Mouse (Mus musculus) intestine, postnatal 0 days (tissue): ENCODE data around the gene Smarca2. TPM values are rescaled to one million over a fixed set of nuclear protein-coding genes. Genes with fewer than 3 reads are reported as not detected.

Source experiments
- ATAC-seq: fragments of 200-750 bp; cut with Nextera tagmentation; 2 replicates; pipeline ENCODE4 v1.8.0; 2017; ENCODE audit warnings: mild to moderate bottlenecking, moderate TSS enrichment, moderate library complexity
- H3K27ac ChIP-seq: fragments of 300-500 bp; sonication (generic); 2 replicates; pipeline ENCODE4 v1.5.1; 2014; ENCODE audit warnings: mild to moderate bottlenecking, low read depth, low read length, moderate library complexity
- H3K27me3 ChIP-seq: fragments of 300-500 bp; sonication (generic); replicated peaks from 2 replicates; pipeline ENCODE4 v1.6.1; 2014; ENCODE audit warnings: low read length, mixed read lengths; ENCODE audit not compliant: control insufficient read depth, insufficient read depth
- H3K36me3 ChIP-seq: fragments of 300-500 bp; sonication (generic); 2 replicates; pipeline ENCODE4 v1.6.1; 2014; ENCODE audit warnings: mild to moderate bottlenecking, moderate library complexity; ENCODE audit not compliant: control insufficient read depth, insufficient read depth
- H3K4me1 ChIP-seq: fragments of 300-500 bp; sonication (generic); replicated peaks from 2 replicates; pipeline ENCODE4 v1.6.1; 2014; ENCODE audit warnings: antibody characterized with exemption, low read length, mixed read lengths; ENCODE audit not compliant: control insufficient read depth, insufficient read depth
- H3K4me2 ChIP-seq: fragments of 300-500 bp; sonication (generic); replicated peaks from 2 replicates; pipeline ENCODE4 v1.6.1; 2014; ENCODE audit warnings: low read depth, mild to moderate bottlenecking, moderate library complexity
- H3K4me3 ChIP-seq: fragments of 300-500 bp; sonication (generic); 2 replicates; pipeline ENCODE4 v1.5.1; 2014; ENCODE audit warnings: low read depth, low read length
- H3K9ac ChIP-seq: fragments of 300-500 bp; sonication (generic); 2 replicates; pipeline ENCODE4 v1.6.1; 2014; ENCODE audit warnings: mild to moderate bottlenecking, low read depth, low read length
- H3K9me3 ChIP-seq: fragments of 300-500 bp; sonication (generic); 2 replicates; pipeline ENCODE4 v1.6.1; 2016; ENCODE audit warnings: mixed run types; ENCODE audit not compliant: control insufficient read depth
- CTCF ChIP-seq: sonication (generic); IDR thresholded peaks from 2 replicates; pipeline ENCODE4 v1.5.1; 2016; ENCODE audit warnings: low read depth, mild to moderate bottlenecking, control low read depth, antibody characterized with exemption, moderate library complexity
- WGBS: fragments of 180-500 bp; shearing (Covaris S2); extraction: QIAGEN DNeasy Blood & Tissue Kit; methylation state at CpG from one replicate; pipeline ENCODE4 v1.1.7; 2014; 5-methylcytosine and 5-hydroxymethylcytosine counted together
- polyA plus RNA-seq: library from polyadenylated mRNA; unstranded; fragments of >200 nt; fragmentation: Nextera tagmentation; extraction: Ambion mirVana; gene quantifications from 2 replicates; pipeline ENCODE4 v1.2.1, GENCODE M21; 2015

The Smarca2 gene
- polyA plus RNA-seq, 1 experiment from 2014 or later: 18.1 TPM

GRCm38 (mm10) chr19:26746709-26747467 lies 142.0 kb downstream of the Smarca2 start:
- H3K9ac ChIP-seq: no peak overlapping the region
- H3K4me3 ChIP-seq: peak overlapping the region; percentile 47
- 40% methylated on average over 6 of the region's 6 CpGs for WGBS
- H3K9me3 ChIP-seq: no peaks in the 10 kb centered on the region
- peak overlapping the region; percentile 67 for H3K4me2 ChIP-seq
- H3K4me1 ChIP-seq: 0 out of 2 replicates have a peak, but pooled peaks cover 3% of the 10 kb centered on the region
- no peaks in the 10 kb centered on the region for H3K27me3 ChIP-seq
- peak overlapping the region; percentile 61; the same call in 1 of the 2 replicates for H3K27ac ChIP-seq
- TF ChIP-seq CTCF: no peak
- ATAC-seq: no peak
- H3K36me3 ChIP-seq: peaks cover 1% of the 10 kb centered on the region; the same call in 1 of the 2 replicates

DNA sequence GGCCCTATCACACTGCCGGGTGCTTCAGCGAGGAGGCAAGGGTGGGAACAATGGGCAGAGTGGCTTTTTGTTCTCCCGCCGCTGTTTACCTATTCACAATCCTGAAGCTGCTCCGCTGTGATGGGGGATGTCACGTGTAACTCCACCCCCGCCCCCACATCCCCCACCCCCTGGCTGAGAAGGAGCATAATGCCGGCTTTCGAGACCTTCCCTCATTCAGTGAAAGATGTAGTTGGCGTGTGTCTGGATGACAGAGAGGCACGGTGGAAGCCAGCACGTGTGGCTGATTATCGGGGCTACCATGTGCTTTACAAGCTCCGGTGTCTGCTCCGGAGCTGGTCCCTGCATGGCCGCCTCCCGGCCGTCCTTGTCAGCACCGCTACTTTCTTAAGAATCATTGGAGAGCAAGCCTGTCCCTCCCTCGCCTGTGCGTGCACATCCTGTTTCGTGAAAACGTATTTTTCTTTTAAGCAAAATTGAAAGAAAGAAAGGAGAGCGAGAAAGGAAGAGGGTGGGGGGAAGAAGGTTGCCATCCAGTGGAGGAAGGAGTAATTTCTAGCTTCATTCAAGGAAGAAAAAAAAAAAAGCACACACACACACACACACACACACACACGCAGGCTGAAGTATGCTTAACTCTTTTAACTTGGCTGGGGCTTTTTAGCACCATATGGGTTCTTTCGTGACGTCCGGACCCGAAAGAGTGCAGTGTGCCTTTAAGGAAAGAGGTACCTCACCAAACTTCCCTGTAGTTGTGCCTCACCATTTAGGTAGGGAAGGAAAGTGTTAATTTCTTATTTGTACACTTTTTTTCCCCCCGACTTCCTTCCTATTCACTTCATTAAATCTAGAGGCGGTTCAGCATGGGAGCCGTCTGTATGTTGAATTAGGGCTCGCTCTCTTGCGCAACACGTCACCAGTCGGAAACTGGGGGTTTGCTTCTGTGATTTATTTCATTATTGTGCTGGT lies 143.0 kb downstream of the Smarca2 start:
- Histone ChIP-seq H3K9me3 (no peaks in the 10 kb centered on the region), H3K4me1 (0 out of 2 replicates have a peak, but pooled peaks cover 3% of the 10 kb centered on the region), H3K4me3 (peak overlapping the region; percentile 47), H3K27me3 (no peaks in the 10 kb centered on the region), H3K9ac (peak overlapping the region; percentile 49), H3K36me3 (peaks cover 4% of the 10 kb centered on the region; the same call in 1 of the 2 replicates), H3K4me2 (peak overlapping the region; percentile 67), H3K27ac (peak overlapping the region; percentile 61)
- peak; percentile 76 for ATAC-seq
- TF ChIP-seq CTCF: peak; percentile 69
- under 1% methylated on average over 36 of the region's 36 CpGs for WGBS

DNA sequence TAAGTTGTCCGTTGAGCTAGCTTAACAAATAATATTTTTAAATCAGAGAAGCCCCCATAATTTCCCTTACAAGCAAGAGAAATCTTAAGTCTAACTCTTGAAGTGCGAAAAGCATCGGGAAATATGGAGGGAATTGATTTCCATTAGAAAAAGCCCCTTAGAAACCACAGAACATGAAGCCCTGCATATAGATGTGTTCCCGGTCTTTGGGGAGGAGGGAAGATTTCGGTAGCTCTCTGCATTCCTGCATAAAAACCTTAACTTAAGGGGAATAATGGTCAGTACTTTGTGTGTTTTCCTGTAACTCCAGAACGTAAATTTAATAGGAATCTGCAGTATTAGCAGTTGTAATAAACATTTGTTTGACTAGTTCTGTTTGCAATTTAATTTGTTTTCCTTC lies 143.8 kb downstream of the Smarca2 start:
- TF ChIP-seq CTCF: no peak
- WGBS: under 1% methylated on average over 6 of the region's 6 CpGs
- Histone ChIP-seq H3K4me3 (peak overlapping the region; percentile 47), H3K36me3 (peaks cover 4% of the 10 kb centered on the region; the same call in 1 of the 2 replicates), H3K4me2 (peak overlapping the region; percentile 67), H3K9me3 (no peaks in the 10 kb centered on the region), H3K9ac (0 out of 2 replicates have a peak overlapping the region, but pooled peaks have one; percentile 49), H3K27ac (peak overlapping the region; percentile 61), H3K27me3 (no peaks in the 10 kb centered on the region), H3K4me1 (0 out of 2 replicates have a peak, but pooled peaks cover 3% of the 10 kb centered on the region)
- ATAC-seq: no peak

DNA sequence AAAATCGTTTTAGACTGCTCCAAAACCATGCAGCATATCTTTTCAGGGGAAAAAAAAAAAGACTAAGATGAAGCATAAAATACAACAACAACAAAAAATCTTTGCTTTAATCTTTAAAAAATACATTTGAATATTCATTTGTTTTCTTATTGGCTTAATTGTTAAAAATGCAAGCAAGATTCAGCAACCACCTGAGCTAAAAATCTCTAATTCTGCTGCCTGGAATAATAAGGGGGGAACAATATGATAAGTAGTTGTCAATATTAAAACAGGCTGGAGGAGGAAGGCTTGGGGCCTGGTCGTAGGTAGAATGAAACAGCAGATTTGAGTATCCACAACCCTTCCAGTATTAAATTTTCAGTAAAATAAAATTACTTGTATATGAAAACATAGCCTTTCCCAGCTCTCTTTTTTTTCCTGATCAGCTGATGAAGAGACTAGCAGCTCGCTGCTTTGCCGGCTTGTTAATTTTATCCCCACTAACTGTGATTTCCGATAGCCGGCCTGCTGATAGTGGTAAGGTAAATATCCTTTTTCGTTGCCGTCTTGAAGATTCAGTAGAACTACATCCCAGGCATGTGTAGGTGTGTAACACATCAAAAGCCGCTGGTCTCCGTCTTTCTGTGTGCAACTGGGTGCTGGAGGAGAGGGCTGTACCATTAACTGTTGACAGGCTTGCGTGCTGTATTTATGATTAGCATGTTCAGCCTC lies 144.7 kb downstream of the Smarca2 start:
- Histone ChIP-seq H3K4me3 (peak overlapping the region; percentile 47; the same call in 1 of the 2 replicates), H3K9ac (no peak overlapping the region)
- WGBS: 31% methylated on average over 11 of the region's 11 CpGs

DNA sequence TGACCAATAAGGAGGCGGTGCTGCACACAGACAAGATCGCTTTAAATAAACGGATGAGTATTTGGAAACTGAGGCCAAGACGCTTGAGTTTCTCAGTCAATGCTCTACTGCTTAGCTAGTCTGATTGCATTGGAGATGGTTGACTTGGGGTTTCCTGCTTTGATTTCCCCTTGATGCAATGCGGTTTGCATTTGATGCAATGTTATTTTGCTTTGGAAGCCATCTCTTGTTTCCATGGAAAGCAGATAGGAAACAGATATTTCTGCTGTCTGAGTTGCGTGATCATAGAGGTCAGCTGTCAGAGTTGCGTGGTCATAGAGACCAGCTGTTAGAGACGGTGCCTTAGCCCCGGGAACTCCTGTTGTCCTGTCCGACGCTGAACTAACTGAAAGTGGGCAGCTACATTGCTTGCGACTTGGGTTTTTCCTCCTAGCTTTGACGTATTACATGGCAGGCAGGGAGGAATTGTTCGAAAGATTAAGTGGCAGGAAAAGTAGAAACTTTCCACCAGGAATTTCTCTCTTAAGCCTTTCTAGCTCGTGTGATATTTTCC lies 147.8 kb downstream of the Smarca2 start:
- H3K4me3 ChIP-seq: no peak overlapping the region
- no peak for ATAC-seq
- TF ChIP-seq CTCF: no peak
- no peaks in the 10 kb centered on the region for H3K4me1 ChIP-seq
- H3K27me3 ChIP-seq: no peaks in the 10 kb centered on the region
- no peak overlapping the region for H3K27ac ChIP-seq
- no peaks in the 10 kb centered on the region for H3K9me3 ChIP-seq
- WGBS: 77% methylated on average over 15 of the region's 15 CpGs
- peaks cover 4% of the 10 kb centered on the region; the same call in 1 of the 2 replicates for H3K36me3 ChIP-seq
- H3K9ac ChIP-seq: no peak overlapping the region
- H3K4me2 ChIP-seq: no peak overlapping the region

More for the DNA sequence above, 144.7 kb downstream of the Smarca2 start:
- no peaks in the 10 kb centered on the region for H3K27me3 ChIP-seq
- ATAC-seq: no peak
- H3K27ac ChIP-seq: no peak overlapping the region
- H3K9me3 ChIP-seq: no peaks in the 10 kb centered on the region
- H3K4me1 ChIP-seq: 0 out of 2 replicates have a peak, but pooled peaks cover 3% of the 10 kb centered on the region
- peak overlapping the region; percentile 67 for H3K4me2 ChIP-seq
- TF ChIP-seq CTCF: no peak
- H3K36me3 ChIP-seq: peaks cover 4% of the 10 kb centered on the region; the same call in 1 of the 2 replicates
